Mouse (Mus musculus): ENCODE measurements around the gene Midn. TPM values are rescaled to one million over a fixed set of nuclear protein-coding genes. Genes with fewer than 3 reads are reported as not detected.

Midn gene
- total and polyA plus RNA-seq, 3 experiments, result 8.1 to 26.7 TPM; not detected in 1

GRCm38 (mm10) chr10:80176270-80176834, 28.3 kb downstream of the Midn start:
- H3K4me1 ChIP-seq (ENCODE audit: control insufficient read depth in 1 of 2, insufficient read depth in 2 of 2, low read length in 2 of 2), result peaks cover 0 to 6% of the 10 kb centered on the region in 2 experiments; a peak in 1 of 4 replicates
- peaks cover 0 to 8% of the 10 kb centered on the region in 2 experiments; a peak in 2 of 4 replicates for H3K36me3 ChIP-seq (ENCODE audit: control insufficient read depth in 1 of 2, insufficient read depth in 2 of 2, low read length in 2 of 2)
- no peak overlapping the region for H3K27ac ChIP-seq (ENCODE audit: control insufficient read depth, low read depth, low read length)

GRCm38 (mm10) chr10:80177441-80178279, 29.6 kb downstream of the Midn start:
- TF ChIP-seq CHD2 (IDR thresholded peaks at IDR 0.05; ENCODE audit: low read length), result no peak
- no peak for TF ChIP-seq GABPA (IDR thresholded peaks at IDR 0.05; ENCODE audit: low read depth, low read length)
- TF ChIP-seq MYC (IDR thresholded peaks at IDR 0.05; ENCODE audit: low read depth, low read length), result no peak
- no peak for TF ChIP-seq ZMIZ1 (IDR thresholded peaks at IDR 0.05; ENCODE audit: low read depth, low read length)
- TF ChIP-seq ZC3H11A (IDR thresholded peaks at IDR 0.05; ENCODE audit: low read depth, low read length), result no peak
- TF ChIP-seq SIN3A (IDR thresholded peaks at IDR 0.05; ENCODE audit: low read length), result no peak
- TF ChIP-seq POLR2AphosphoS2 (IDR thresholded peaks at IDR 0.05; ENCODE audit: low read length), result no peak
- TF ChIP-seq GATA1 (IDR thresholded peaks at IDR 0.05; ENCODE audit: low read depth, low read length), result no peak
- TF ChIP-seq HCFC1 (IDR thresholded peaks at IDR 0.05; ENCODE audit: low read depth, low read length), result no peak
- no peak for TF ChIP-seq MAFK (IDR thresholded peaks at IDR 0.05; ENCODE audit: borderline replicate concordance, low read depth, low read length)
- TF ChIP-seq ZKSCAN1 (IDR thresholded peaks at IDR 0.05; ENCODE audit: low read depth, low read length), result no peak
- TF ChIP-seq CTCF (IDR thresholded peaks at IDR 0.05 in 2 of 3, conservative IDR thresholded peaks at IDR 0.05 in 1 of 3; ENCODE audit: control insufficient read depth in 1 of 3, insufficient read depth in 1 of 3, low read depth in 2 of 3, low read length in 3 of 3, poor library complexity in 1 of 3, severe bottlenecking in 1 of 3), result no peak
- TF ChIP-seq NRF1 (IDR thresholded peaks at IDR 0.05; ENCODE audit: insufficient read depth, low read depth, low read length, poor library complexity, severe bottlenecking), result no peak
- no peak for TF ChIP-seq NELFE (IDR thresholded peaks at IDR 0.05; ENCODE audit: low read depth, low read length)
- TF ChIP-seq POLR2AphosphoS5 (IDR thresholded peaks at IDR 0.05; ENCODE audit: borderline replicate concordance, low read depth, low read length), result no peak
- no peak for TF ChIP-seq USF2 (IDR thresholded peaks at IDR 0.05; ENCODE audit: borderline replicate concordance in 1 of 2, insufficient read depth in 1 of 2, low read depth in 1 of 2, low read length in 2 of 2)
- no peak for TF ChIP-seq E2F4 (IDR thresholded peaks at IDR 0.05; ENCODE audit: borderline replicate concordance, low read depth, low read length)
- no peaks in the 10 kb centered on the region for H3K4me1 ChIP-seq (ENCODE audit: control insufficient read depth in 1 of 2, insufficient read depth in 2 of 2, low read length in 2 of 2)
- H3K9ac ChIP-seq (ENCODE audit: control insufficient read depth, low read depth, low read length, poor library complexity, severe bottlenecking), result no peak overlapping the region
- peaks cover 9 to 12% of the 10 kb centered on the region in 2 experiments for H3K27me3 ChIP-seq (ENCODE audit: control insufficient read depth in 1 of 2, insufficient read depth in 2 of 2, low read length in 2 of 2)
- no peak for DNase-seq (ENCODE audit: low read depth, low spot score)
- H3K9me3 ChIP-seq (replicated peaks; ENCODE audit: insufficient read depth, low read length), result no peaks in the 10 kb centered on the region
- no peak overlapping the region for H3K4me3 ChIP-seq (ENCODE audit: control insufficient read depth in 1 of 2, insufficient read depth in 1 of 2, low read depth in 2 of 2, low read length in 2 of 2)
- peaks cover 0 to 3% of the 10 kb centered on the region in 2 experiments; a peak in 1 of 4 replicates for H3K36me3 ChIP-seq (ENCODE audit: control insufficient read depth in 1 of 2, insufficient read depth in 2 of 2, low read length in 2 of 2)
- no peak overlapping the region for H3K27ac ChIP-seq (ENCODE audit: control insufficient read depth, low read depth, low read length)
- H3K79me2 ChIP-seq (ENCODE audit: control insufficient read depth, insufficient read depth, low read length, poor library complexity), result peaks cover 4% of the 10 kb centered on the region; the same call in 1 of the 2 replicates

More at GRCm38 (mm10) chr10:80176270-80176834, 28.3 kb downstream of the Midn start:
- H3K9ac ChIP-seq (ENCODE audit: control insufficient read depth, low read depth, low read length, poor library complexity, severe bottlenecking), result no peak overlapping the region
- H3K9me3 ChIP-seq (replicated peaks; ENCODE audit: insufficient read depth, low read length), result no peaks in the 10 kb centered on the region
- peaks cover 9 to 12% of the 10 kb centered on the region in 2 experiments for H3K27me3 ChIP-seq (ENCODE audit: control insufficient read depth in 1 of 2, insufficient read depth in 2 of 2, low read length in 2 of 2)
- no peak for TF ChIP-seq JUND (IDR thresholded peaks at IDR 0.05; ENCODE audit: low read depth, low read length)
- TF ChIP-seq TAL1 (IDR thresholded peaks at IDR 0.05; ENCODE audit: low read length), result no peak
- no peak for TF ChIP-seq KAT2A (conservative IDR thresholded peaks at IDR 0.05; ENCODE audit: low read depth, low read length)
- TF ChIP-seq USF2 (IDR thresholded peaks at IDR 0.05; ENCODE audit: borderline replicate concordance in 1 of 2, insufficient read depth in 1 of 2, low read depth in 1 of 2, low read length in 2 of 2), result no peak
- no peak for TF ChIP-seq CHD2 (IDR thresholded peaks at IDR 0.05; ENCODE audit: low read length)
- no peak for TF ChIP-seq E2F4 (IDR thresholded peaks at IDR 0.05; ENCODE audit: borderline replicate concordance, low read depth, low read length)
- no peak for TF ChIP-seq GATA1 (IDR thresholded peaks at IDR 0.05; ENCODE audit: low read depth, low read length)
- TF ChIP-seq EP300 (IDR thresholded peaks at IDR 0.05; ENCODE audit: low read depth in 1 of 2, low read length in 2 of 2), result no peak
- TF ChIP-seq SIN3A (IDR thresholded peaks at IDR 0.05; ENCODE audit: low read length), result no peak
- TF ChIP-seq MAFK (IDR thresholded peaks at IDR 0.05; ENCODE audit: borderline replicate concordance, low read depth, low read length), result no peak
- TF ChIP-seq USF1 (IDR thresholded peaks at IDR 0.05; ENCODE audit: low read depth, low read length), result no peak
- TF ChIP-seq POLR2A (IDR thresholded peaks at IDR 0.05; ENCODE audit: control insufficient read depth in 1 of 2, insufficient read depth in 1 of 2, low read depth in 1 of 2, low read length in 2 of 2, poor library complexity in 1 of 2), result no peak
- TF ChIP-seq MAX (IDR thresholded peaks at IDR 0.05; ENCODE audit: low read length), result no peak
- TF ChIP-seq CHD1 (IDR thresholded peaks at IDR 0.05; ENCODE audit: low read depth, low read length), result no peak
- TF ChIP-seq ZC3H11A (IDR thresholded peaks at IDR 0.05; ENCODE audit: low read depth, low read length), result no peak
- no peak for TF ChIP-seq TBP (IDR thresholded peaks at IDR 0.05; ENCODE audit: low read depth, low read length)
- no peak for TF ChIP-seq RCOR1 (IDR thresholded peaks at IDR 0.05; ENCODE audit: low read depth, low read length)
- TF ChIP-seq CTCF (IDR thresholded peaks at IDR 0.05 in 2 of 3, conservative IDR thresholded peaks at IDR 0.05 in 1 of 3; ENCODE audit: control insufficient read depth in 1 of 3, insufficient read depth in 1 of 3, low read depth in 2 of 3, low read length in 3 of 3, poor library complexity in 1 of 3, severe bottlenecking in 1 of 3), result no peak
- no peak overlapping the region for H3K4me3 ChIP-seq (ENCODE audit: control insufficient read depth in 1 of 2, insufficient read depth in 1 of 2, low read depth in 2 of 2, low read length in 2 of 2)
- H3K79me2 ChIP-seq (ENCODE audit: control insufficient read depth, insufficient read depth, low read length, poor library complexity), result peaks cover 4% of the 10 kb centered on the region; the same call in 1 of the 2 replicates
- DNase-seq (ENCODE audit: low read depth, low spot score), result no peak

Data from MEL (cell line).